Mouse (Mus musculus) ES-E14 (cell line): ENCODE measurements around the gene Olfr430.

Experiments used
- HCFC1 ChIP-seq: IDR thresholded peaks from 2 replicates; pipeline ENCODE4 v1.6.1; 2012; ENCODE audit warnings: low read length, inconsistent platforms, borderline replicate concordance; ENCODE audit not compliant: insufficient read depth
- MAFK ChIP-seq: IDR thresholded peaks from 2 replicates; pipeline ENCODE4 v1.6.1; 2014; ENCODE audit warnings: mild to moderate bottlenecking, low read depth, low read length, inconsistent platforms; ENCODE audit not compliant: insufficient read depth
- ZC3H11A ChIP-seq: IDR thresholded peaks from 2 replicates; pipeline ENCODE4 v1.6.1; 2012; ENCODE audit warnings: low read depth, mild to moderate bottlenecking, inconsistent platforms, low read length, borderline replicate concordance
- ZNF384 ChIP-seq: IDR thresholded peaks from 2 replicates; pipeline ENCODE4 v1.6.1; 2012; ENCODE audit warnings: low read depth, low read length, inconsistent platforms

DNA sequence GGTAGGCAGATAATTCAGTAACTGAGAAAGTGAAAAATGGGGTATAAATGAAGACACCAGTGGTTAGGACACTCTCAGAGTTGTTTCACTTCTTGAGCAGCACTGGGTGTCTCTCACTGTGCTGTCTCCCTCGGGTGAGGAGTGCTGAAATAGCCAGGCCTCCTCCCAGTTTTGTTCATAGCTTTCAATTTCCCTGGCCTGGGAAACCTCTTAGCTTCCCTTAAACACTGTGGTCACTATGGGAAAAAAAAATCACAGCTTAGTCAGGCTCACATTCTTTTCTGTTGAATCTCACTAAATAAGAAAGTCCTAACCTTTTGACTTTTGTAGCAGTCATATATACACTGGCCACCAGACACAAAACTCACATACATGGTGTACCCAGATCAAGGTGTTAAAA lies 34.7 kb upstream of the Olfr430 start, which contains the start of gene Ifi205:
- TF ChIP-seq MAFK (no peak), HCFC1 (no peak), ZNF384 (no peak), ZC3H11A (no peak)
